Mouse (Mus musculus) liver, embryonic 13.5 days (tissue): ENCODE measurements at regions not wholly inside any gene's neighbourhood (a gene's known extent, or its start where the extent isn't known, plus 50 kb on each side); places are given as distances from the start of the nearest gene placed in this dataset.

Experiments
- ATAC-seq: fragments of 200-750 bp; cut with Nextera tagmentation; 2 replicates; pipeline ENCODE4 v1.8.0; 2017; ENCODE audit warnings: low read depth, mild to moderate bottlenecking, moderate number of reproducible peaks, moderate library complexity
- DNase-seq: peaks from one replicate; pipeline ENCODE4 v3.0.0; 2022
- H3K27ac ChIP-seq: fragments of 300-500 bp; sonication (generic); 2 replicates; pipeline ENCODE4 v1.5.1; 2015; ENCODE audit warnings: moderate library complexity, mild to moderate bottlenecking, inconsistent platforms
- H3K27me3 ChIP-seq: fragments of 300-500 bp; sonication (generic); 2 replicates; pipeline ENCODE4 v1.6.1; 2015; ENCODE audit warnings: mild to moderate bottlenecking, inconsistent platforms
- H3K36me3 ChIP-seq: fragments of 300-500 bp; sonication (generic); 2 replicates; pipeline ENCODE4 v1.6.1; 2015; ENCODE audit warnings: mild to moderate bottlenecking, inconsistent platforms
- H3K4me1 ChIP-seq: fragments of 300-500 bp; sonication (generic); replicated peaks from 2 replicates; pipeline ENCODE4 v1.6.1; 2015; ENCODE audit warnings: inconsistent platforms
- H3K4me2 ChIP-seq: fragments of 300-500 bp; sonication (generic); 2 replicates; pipeline ENCODE4 v1.6.1; 2015; ENCODE audit warnings: inconsistent platforms, mild to moderate bottlenecking, moderate library complexity
- H3K4me3 ChIP-seq: fragments of 300-500 bp; sonication (generic); replicated peaks from 2 replicates; pipeline ENCODE4 v1.5.1; 2015; ENCODE audit warnings: mild to moderate bottlenecking, inconsistent platforms
- H3K9ac ChIP-seq: fragments of 300-500 bp; sonication (generic); 2 replicates; pipeline ENCODE4 v1.6.1; 2015; ENCODE audit warnings: mild to moderate bottlenecking, inconsistent platforms
- H3K9me3 ChIP-seq: fragments of 300-500 bp; sonication (generic); replicated peaks from 2 replicates; pipeline ENCODE4 v1.6.1; 2016; ENCODE audit warnings: inconsistent platforms
- WGBS: fragments of 180-500 bp; shearing (Covaris S2); methylation state at CpG from one replicate; pipeline ENCODE4 v1.1.7; 2015; ENCODE audit not compliant: insufficient replicate concordance; 5-methylcytosine and 5-hydroxymethylcytosine counted together

GRCm38 (mm10) chr7:73303818-73304217 is 71.5 kb upstream of the Rgma start:
- Histone ChIP-seq H3K4me2 (no peak overlapping the region), H3K4me1 (no peaks in the 10 kb centered on the region), H3K9me3 (no peaks in the 10 kb centered on the region), H3K27me3 (no peaks in the 10 kb centered on the region), H3K4me3 (no peak overlapping the region), H3K27ac (no peak overlapping the region), H3K36me3 (no peaks in the 10 kb centered on the region), H3K9ac (no peak overlapping the region)
- no peak for ATAC-seq
- WGBS = 60% methylated on average over 9 of the region's 9 CpGs
- DNase-seq = no peak

GRCm38 (mm10) chr7:73304799-73305198 is 70.5 kb upstream of the Rgma start:
- Histone ChIP-seq H3K4me1 (no peaks in the 10 kb centered on the region), H3K36me3 (no peaks in the 10 kb centered on the region), H3K27me3 (no peaks in the 10 kb centered on the region), H3K9me3 (no peaks in the 10 kb centered on the region), H3K4me2 (no peak overlapping the region), H3K4me3 (no peak overlapping the region), H3K9ac (no peak overlapping the region), H3K27ac (no peak overlapping the region)
- ATAC-seq (no peak), DNase-seq (no peak)
- 23% methylated on average over 9 of the region's 9 CpGs for WGBS

GRCm38 (mm10) chr7:73305286-73305975 is 69.9 kb upstream of the Rgma start:
- Histone ChIP-seq H3K27me3 (no peaks in the 10 kb centered on the region), H3K4me2 (no peak overlapping the region), H3K9me3 (no peaks in the 10 kb centered on the region), H3K36me3 (no peaks in the 10 kb centered on the region), H3K27ac (no peak overlapping the region), H3K4me1 (no peaks in the 10 kb centered on the region), H3K9ac (no peak overlapping the region), H3K4me3 (no peak overlapping the region)
- ATAC-seq = no peak
- DNase-seq = no peak
- WGBS = 34% methylated on average over 14 of the region's 14 CpGs

GRCm38 (mm10) chr7:73306296-73306695 is 69.0 kb upstream of the Rgma start:
- no peak overlapping the region for H3K4me3 ChIP-seq
- no peaks in the 10 kb centered on the region for H3K9me3 ChIP-seq
- H3K36me3 ChIP-seq = no peaks in the 10 kb centered on the region
- no peak for ATAC-seq
- H3K27me3 ChIP-seq = no peaks in the 10 kb centered on the region
- no peak overlapping the region for H3K9ac ChIP-seq
- no peak overlapping the region for H3K4me2 ChIP-seq
- H3K4me1 ChIP-seq = no peaks in the 10 kb centered on the region
- H3K27ac ChIP-seq = no peak overlapping the region
- 50% methylated on average over 6 of the region's 6 CpGs for WGBS
- no peak for DNase-seq

- H3K27me3 ChIP-seq = no peaks in the 10 kb centered on the region
- no peak overlapping the region for H3K4me2 ChIP-seq
- WGBS = 58% methylated on average over 5 of the region's 5 CpGs
- H3K9me3 ChIP-seq = no peaks in the 10 kb centered on the region
- no peak for ATAC-seq
- no peak overlapping the region for H3K27ac ChIP-seq
- no peaks in the 10 kb centered on the region for H3K36me3 ChIP-seq
- H3K4me1 ChIP-seq = no peaks in the 10 kb centered on the region
- H3K9ac ChIP-seq = no peak overlapping the region
- no peak overlapping the region for H3K4me3 ChIP-seq
- no peak for DNase-seq
Observed at GRCm38 (mm10) chr7:73306728-73307127, 68.6 kb upstream of the Rgma start.

GRCm38 (mm10) chr7:73307586-73308490 is 67.5 kb upstream of the Rgma start:
- no peak overlapping the region for H3K27ac ChIP-seq
- ATAC-seq (no peak), DNase-seq (no peak)
- no peaks in the 10 kb centered on the region for H3K4me1 ChIP-seq
- WGBS = 52% methylated on average over 13 of the region's 13 CpGs
- H3K27me3 ChIP-seq = no peaks in the 10 kb centered on the region
- H3K36me3 ChIP-seq = no peaks in the 10 kb centered on the region
- no peak overlapping the region for H3K4me3 ChIP-seq
- H3K4me2 ChIP-seq = no peak overlapping the region
- no peak overlapping the region for H3K9ac ChIP-seq
- no peaks in the 10 kb centered on the region for H3K9me3 ChIP-seq

- ATAC-seq (no peak), DNase-seq (no peak)
- H3K4me1 ChIP-seq = no peaks in the 10 kb centered on the region
- H3K27ac ChIP-seq = no peak overlapping the region
- H3K4me3 ChIP-seq = no peak overlapping the region
- H3K36me3 ChIP-seq = no peaks in the 10 kb centered on the region
- 59% methylated on average over 7 of the region's 7 CpGs for WGBS
- no peak overlapping the region for H3K4me2 ChIP-seq
- H3K27me3 ChIP-seq = no peaks in the 10 kb centered on the region
- H3K9me3 ChIP-seq = no peaks in the 10 kb centered on the region
- no peak overlapping the region for H3K9ac ChIP-seq
Observed at GRCm38 (mm10) chr7:73308981-73309380, 66.3 kb upstream of the Rgma start.

GRCm38 (mm10) chr7:73310056-73310455 is 65.3 kb upstream of the Rgma start:
- WGBS = 85% methylated on average over 10 of the region's 10 CpGs

GRCm38 (mm10) chr7:73310581-73311136 is 64.7 kb upstream of the Rgma start:
- H3K36me3 ChIP-seq = no peaks in the 10 kb centered on the region
- no peak overlapping the region for H3K4me2 ChIP-seq
- H3K27me3 ChIP-seq = no peaks in the 10 kb centered on the region
- WGBS = 85% methylated on average over 15 of the region's 15 CpGs
- no peak for ATAC-seq
- no peak overlapping the region for H3K9ac ChIP-seq
- no peak overlapping the region for H3K27ac ChIP-seq
- H3K4me1 ChIP-seq = no peaks in the 10 kb centered on the region
- H3K9me3 ChIP-seq = no peaks in the 10 kb centered on the region
- no peak overlapping the region for H3K4me3 ChIP-seq
- no peak for DNase-seq

More at GRCm38 (mm10) chr7:73310056-73310455, 65.3 kb upstream of the Rgma start:
- H3K9me3 ChIP-seq = no peaks in the 10 kb centered on the region
- H3K27ac ChIP-seq = no peak overlapping the region
- H3K4me2 ChIP-seq = no peak overlapping the region
- no peak overlapping the region for H3K9ac ChIP-seq
- no peaks in the 10 kb centered on the region for H3K27me3 ChIP-seq
- H3K4me3 ChIP-seq = no peak overlapping the region
- no peaks in the 10 kb centered on the region for H3K36me3 ChIP-seq
- DNase-seq (no peak), ATAC-seq (no peak)
- H3K4me1 ChIP-seq = no peaks in the 10 kb centered on the region

GRCm38 (mm10) chr7:73315555-73315954 is 59.8 kb upstream of the Rgma start:
- no peak overlapping the region for H3K9ac ChIP-seq
- H3K36me3 ChIP-seq = no peaks in the 10 kb centered on the region
- H3K4me3 ChIP-seq = no peak overlapping the region
- ATAC-seq (no peak), DNase-seq (no peak)
- H3K4me2 ChIP-seq = no peak overlapping the region
- no peaks in the 10 kb centered on the region for H3K9me3 ChIP-seq
- no peaks in the 10 kb centered on the region for H3K4me1 ChIP-seq
- H3K27ac ChIP-seq = no peak overlapping the region
- H3K27me3 ChIP-seq = no peaks in the 10 kb centered on the region
- WGBS = 64% methylated on average over 3 of the region's 3 CpGs

GRCm38 (mm10) chr7:73317574-73317973 is 57.7 kb upstream of the Rgma start:
- Histone ChIP-seq H3K4me3 (no peak overlapping the region), H3K9me3 (no peaks in the 10 kb centered on the region), H3K4me2 (no peak overlapping the region), H3K36me3 (no peaks in the 10 kb centered on the region), H3K27me3 (no peaks in the 10 kb centered on the region), H3K27ac (no peak overlapping the region), H3K9ac (no peak overlapping the region), H3K4me1 (no peaks in the 10 kb centered on the region)
- 65% methylated on average over 4 of the region's 4 CpGs for WGBS
- ATAC-seq = no peak
- DNase-seq = no peak
